Mouse (Mus musculus): ENCODE results near the gene 2410004B18Rik. TPM values are rescaled to one million over a fixed set of nuclear protein-coding genes. Genes with fewer than 3 reads are reported as not detected.
A peak's percentile ranks its signal among the peaks of the same experiment; 100 is the strongest.
"Not testable (repeated sequence)": the region's sequence is repeated elsewhere in the genome, so short reads cannot be mapped to it uniquely, and the experiment has no call there.

2410004B18Rik gene
- polyA plus RNA-seq, 1 experiment from 2014 or later = 55.2 TPM

DNA sequence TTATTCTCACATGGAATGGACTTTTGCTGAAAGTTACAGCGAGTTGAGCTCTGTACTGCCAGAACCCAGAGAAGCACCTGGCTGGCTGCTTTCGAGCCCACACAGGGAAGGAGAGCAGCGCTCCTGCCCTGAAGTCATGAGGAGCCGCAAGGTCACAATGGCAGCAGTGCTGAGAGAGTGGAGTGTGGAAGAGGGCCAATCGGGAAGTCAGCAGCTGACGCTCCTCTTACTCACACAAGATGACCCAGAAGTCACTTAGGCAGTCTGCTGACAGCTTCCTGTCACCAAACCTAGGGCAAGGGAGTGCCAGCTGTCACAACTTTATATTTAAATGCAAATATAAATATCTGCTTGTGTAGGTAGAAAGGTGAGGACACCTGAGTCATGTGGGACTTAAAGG, 24.6 kb upstream of the 2410004B18Rik start:
- Histone ChIP-seq H3K9me3 (peaks cover 6% of the 10 kb centered on the region; the same call in 1 of the 2 replicates), H3K4me3 (replicated peaks) (no peak overlapping the region), H3K36me3 (no peaks in the 10 kb centered on the region), H3K27ac (no peak overlapping the region), H3K27me3 (no peaks in the 10 kb centered on the region), H3K9ac (replicated peaks) (no peak overlapping the region), H3K4me2 (no peak overlapping the region), H3K4me1 (replicated peaks) (0 out of 2 replicates have a peak, but pooled peaks cover 2% of the 10 kb centered on the region)
- WGBS = 82% methylated on average over 6 of the region's 6 CpGs
- no peak for ATAC-seq (ENCODE audit: insufficient number of reproducible peaks, insufficient read depth, low FRiP score, low TSS enrichment, low read depth)

DNA sequence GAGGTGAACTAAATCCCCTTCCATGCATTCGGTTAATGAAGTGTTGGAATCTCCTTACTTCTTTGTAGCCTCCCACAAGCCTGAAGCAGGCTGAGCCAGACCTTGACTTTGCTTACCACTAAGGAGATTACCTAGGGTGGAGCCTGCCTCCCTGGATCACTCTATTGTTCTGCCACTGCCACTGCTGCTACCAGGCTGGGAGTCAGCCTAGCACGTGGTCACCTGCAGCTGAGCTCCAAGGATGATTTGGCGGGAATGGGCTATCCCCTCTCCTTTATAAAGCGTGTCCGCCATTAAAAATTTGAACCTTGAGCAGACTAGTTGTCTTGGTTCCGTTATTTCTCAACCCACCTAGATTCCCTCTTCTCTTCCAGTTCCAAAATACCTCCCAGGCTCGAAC, 23.9 kb upstream of the 2410004B18Rik start:
- H3K27me3 ChIP-seq; H3K36me3 ChIP-seq; H3K4me3 ChIP-seq (replicated peaks); H3K4me1 ChIP-seq (replicated peaks); ATAC-seq (ENCODE audit: insufficient number of reproducible peaks, insufficient read depth, low FRiP score, low TSS enrichment, low read depth); H3K9ac ChIP-seq (replicated peaks); H3K27ac ChIP-seq; H3K4me2 ChIP-seq: not testable (repeated sequence)
- peaks cover 12% of the 10 kb centered on the region; the same call in 1 of the 2 replicates for H3K9me3 ChIP-seq
- WGBS = 78% methylated on average over 7 of the region's 7 CpGs

DNA sequence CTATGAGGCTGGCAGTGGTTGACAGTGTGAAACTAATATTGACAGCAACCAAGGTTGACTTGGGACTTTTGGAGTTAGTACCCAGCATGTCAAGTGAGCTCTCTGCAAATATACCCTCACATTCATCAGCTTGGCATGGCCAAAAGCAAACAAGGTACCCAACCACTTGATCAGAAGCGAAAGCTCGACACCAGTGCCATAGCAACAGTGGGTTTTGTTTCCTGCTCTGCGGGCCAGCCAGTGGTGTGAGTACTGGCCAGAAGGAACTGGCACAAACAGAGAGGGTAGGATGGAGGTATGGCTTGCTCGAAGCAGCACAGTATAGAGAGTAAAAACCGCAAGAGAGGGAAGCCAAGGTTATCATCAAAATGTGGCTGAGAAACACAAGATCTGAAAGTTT, 21.4 kb upstream of the 2410004B18Rik start:
- no peak overlapping the region for H3K27ac ChIP-seq
- whole genome bisulfite sequencing = 92% methylated on average over 5 of the region's 5 CpGs
- no peak overlapping the region for H3K4me2 ChIP-seq
- no peaks in the 10 kb centered on the region for H3K36me3 ChIP-seq
- H3K4me3 ChIP-seq (replicated peaks) = no peak overlapping the region
- no peaks in the 10 kb centered on the region for H3K27me3 ChIP-seq
- no peaks in the 10 kb centered on the region for H3K4me1 ChIP-seq (replicated peaks)
- H3K9ac ChIP-seq (replicated peaks) = no peak overlapping the region
- peaks cover 14% of the 10 kb centered on the region; the same call in 1 of the 2 replicates for H3K9me3 ChIP-seq
- ATAC-seq (ENCODE audit: insufficient number of reproducible peaks, insufficient read depth, low FRiP score, low TSS enrichment, low read depth) = no peak

DNA sequence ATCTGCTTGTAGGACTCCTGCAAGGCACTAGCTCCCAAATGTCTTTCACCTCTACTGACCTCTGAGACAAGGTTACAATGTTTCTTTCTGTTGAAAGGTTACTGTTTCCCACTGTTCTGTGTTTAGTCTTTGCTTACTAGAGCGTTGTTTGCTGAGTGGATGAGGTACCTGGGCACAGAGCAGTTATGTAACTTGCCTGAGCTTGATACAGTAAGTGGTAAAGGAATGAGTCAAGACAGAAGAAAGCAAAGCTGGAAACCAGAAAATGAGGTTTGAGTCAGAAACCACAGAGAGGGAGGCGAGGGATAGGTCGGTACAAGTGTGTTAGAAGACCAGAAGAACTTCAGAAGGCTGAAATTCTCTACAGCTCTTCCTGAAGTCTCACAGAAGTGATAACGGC, 21.0 kb upstream of the 2410004B18Rik start:
- H3K4me2 ChIP-seq = no peak overlapping the region
- H3K27ac ChIP-seq = no peak overlapping the region
- no peak overlapping the region for H3K4me3 ChIP-seq (replicated peaks)
- H3K27me3 ChIP-seq = no peaks in the 10 kb centered on the region
- no peaks in the 10 kb centered on the region for H3K4me1 ChIP-seq (replicated peaks)
- H3K9ac ChIP-seq (replicated peaks) = no peak overlapping the region
- 85% methylated on average over 4 of the region's 4 CpGs for WGBS
- H3K36me3 ChIP-seq = no peaks in the 10 kb centered on the region
- no peak for ATAC-seq (ENCODE audit: insufficient number of reproducible peaks, insufficient read depth, low FRiP score, low TSS enrichment, low read depth)
- peaks cover 14% of the 10 kb centered on the region; the same call in 1 of the 2 replicates for H3K9me3 ChIP-seq

DNA sequence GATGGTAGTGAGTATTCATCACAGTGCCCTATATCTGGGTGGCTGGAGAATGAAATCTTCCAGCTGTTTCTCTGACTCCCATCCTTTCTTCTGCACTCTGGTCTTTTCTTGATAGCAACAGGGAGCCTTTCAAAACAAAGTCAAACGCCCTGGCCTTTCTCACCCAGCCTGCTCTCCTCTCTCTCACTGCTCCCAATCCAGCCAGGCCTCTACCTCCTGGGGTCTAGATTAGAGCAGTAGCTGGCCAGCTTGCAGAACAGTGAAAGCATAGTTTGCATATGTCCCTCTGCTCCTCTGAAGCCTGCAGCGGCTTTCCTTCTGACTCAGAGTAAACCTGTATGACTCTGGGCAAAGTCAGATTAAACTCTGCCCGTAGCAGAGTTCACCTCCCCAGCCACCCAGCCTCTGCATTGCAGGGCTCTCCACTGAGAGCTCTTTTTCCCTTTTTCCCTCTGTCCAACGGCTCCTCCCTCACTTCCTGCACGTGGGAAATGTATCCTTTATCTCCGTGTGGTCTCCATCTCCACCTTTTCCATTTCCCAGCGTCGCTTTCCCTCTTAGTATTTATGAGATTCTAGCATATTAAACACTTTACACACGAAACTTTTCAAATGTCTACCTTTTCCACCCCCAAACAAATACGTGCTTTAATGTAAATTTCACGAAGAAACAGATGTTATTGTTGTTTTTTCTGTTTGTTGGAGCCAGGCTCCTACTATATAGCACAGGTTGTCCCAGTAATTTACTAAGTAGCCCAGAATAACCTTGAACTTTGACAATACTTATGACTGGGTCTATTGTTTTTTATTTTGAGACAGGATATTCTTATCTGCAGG, 15.6 kb upstream of the 2410004B18Rik start, which contains the start of gene Bcl10:
Gene Bcl10 (plus strand): TSS at position 786 of the 836 bp plus-strand sequence.
- Histone ChIP-seq H3K4me1 (replicated peaks) (peaks cover 11% of the 10 kb centered on the region), H3K9me3 (peaks cover 14% of the 10 kb centered on the region; the same call in 1 of the 2 replicates), H3K27me3 (no peaks in the 10 kb centered on the region), H3K4me2 (peak within 1 kb of the TSS; percentile 53), H3K9ac (replicated peaks) (no peak within 1 kb of the TSS), H3K4me3 (replicated peaks) (peak within 1 kb of the TSS; percentile 90), H3K36me3 (peaks cover under 1% of the 10 kb centered on the region; the same call in 1 of the 2 replicates), H3K27ac (peak within 1 kb of the TSS; percentile 91)
- no peak for ATAC-seq (ENCODE audit: insufficient number of reproducible peaks, insufficient read depth, low FRiP score, low TSS enrichment, low read depth)
- WGBS = 34% methylated on average over 11 of the region's 11 CpGs

DNA sequence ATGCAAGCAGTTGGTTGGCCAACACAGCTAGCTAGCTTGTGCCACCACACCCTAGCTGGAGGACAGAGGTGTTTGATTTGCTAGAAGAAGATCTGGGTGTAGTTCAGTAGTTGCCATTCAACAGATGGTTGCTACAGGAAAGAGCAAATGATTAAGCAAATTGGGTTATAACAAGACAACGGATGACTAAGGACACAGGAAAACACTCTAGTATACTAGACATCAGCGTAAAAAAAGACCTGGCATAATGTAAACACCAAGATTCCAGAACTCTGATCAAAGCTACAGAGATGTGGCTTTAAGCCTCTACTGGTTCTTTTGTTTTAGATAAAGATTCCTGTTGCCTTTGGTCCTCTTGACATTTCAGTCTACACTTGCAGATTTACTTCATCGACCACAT, 14.8 kb upstream of the 2410004B18Rik start:
- Histone ChIP-seq H3K4me2 (peak overlapping the region; percentile 53; the same call in 1 of the 2 replicates), H3K4me3 (replicated peaks) (no peak overlapping the region), H3K27ac (peak overlapping the region; percentile 91), H3K9ac (replicated peaks) (no peak overlapping the region), H3K27me3 (no peaks in the 10 kb centered on the region), H3K36me3 (peaks cover 8% of the 10 kb centered on the region; the same call in 1 of the 2 replicates), H3K4me1 (replicated peaks) (peaks cover 11% of the 10 kb centered on the region), H3K9me3 (peaks cover 11% of the 10 kb centered on the region; the same call in 1 of the 2 replicates)
- 67% methylated on average over 3 of the region's 3 CpGs for WGBS
- no peak for ATAC-seq (ENCODE audit: insufficient number of reproducible peaks, insufficient read depth, low FRiP score, low TSS enrichment, low read depth)

DNA sequence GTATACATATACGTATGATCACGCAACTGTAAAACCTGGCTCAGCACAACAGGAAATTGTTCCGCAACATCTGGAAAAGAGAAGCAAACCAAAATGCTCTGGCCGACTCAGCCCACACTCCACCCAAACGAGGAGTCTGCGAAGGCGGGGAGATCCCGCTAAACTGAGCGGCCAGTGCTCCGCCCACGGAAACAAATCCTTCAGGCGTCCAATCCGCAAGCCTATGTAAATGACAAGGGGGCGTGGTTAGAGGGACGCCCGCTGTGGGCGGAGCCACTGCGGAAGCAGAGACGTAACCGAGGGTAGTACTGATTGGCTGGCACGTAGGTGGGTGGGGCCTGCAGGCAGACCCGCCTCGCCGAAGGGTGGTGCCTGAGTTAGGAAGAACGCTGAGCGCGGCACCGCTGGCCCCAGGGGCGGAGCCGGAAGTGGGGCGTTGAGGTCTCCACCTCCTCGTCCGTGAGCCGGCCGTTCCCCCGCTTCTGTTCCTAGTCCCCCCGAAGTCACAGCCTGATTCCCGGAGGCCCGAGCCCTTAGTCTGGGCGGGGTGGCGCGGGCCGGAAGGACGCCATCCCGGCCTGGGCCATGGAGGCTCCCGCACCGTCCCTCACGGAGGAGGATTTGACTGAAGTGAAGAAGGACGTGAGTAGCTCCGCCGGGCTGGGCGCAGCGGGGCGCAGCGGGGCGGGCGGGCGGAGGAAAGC, 13.8 kb upstream of the 2410004B18Rik start:
- peak overlapping the region; percentile 90 for H3K4me3 ChIP-seq (replicated peaks)
- peak overlapping the region; percentile 96 for H3K27ac ChIP-seq
- H3K27me3 ChIP-seq = no peaks in the 10 kb centered on the region
- H3K36me3 ChIP-seq = peaks cover 10% of the 10 kb centered on the region; the same call in 1 of the 2 replicates
- H3K9ac ChIP-seq (replicated peaks) = peak overlapping the region; percentile 84
- ATAC-seq (ENCODE audit: insufficient number of reproducible peaks, insufficient read depth, low FRiP score, low TSS enrichment, low read depth) = peak; percentile 99
- peaks cover under 1% of the 10 kb centered on the region; the same call in 1 of the 2 replicates for H3K9me3 ChIP-seq
- peaks cover 11% of the 10 kb centered on the region for H3K4me1 ChIP-seq (replicated peaks)
- WGBS = under 1% methylated on average over 58 of the region's 58 CpGs
- peak overlapping the region; percentile 60 for H3K4me2 ChIP-seq

DNA sequence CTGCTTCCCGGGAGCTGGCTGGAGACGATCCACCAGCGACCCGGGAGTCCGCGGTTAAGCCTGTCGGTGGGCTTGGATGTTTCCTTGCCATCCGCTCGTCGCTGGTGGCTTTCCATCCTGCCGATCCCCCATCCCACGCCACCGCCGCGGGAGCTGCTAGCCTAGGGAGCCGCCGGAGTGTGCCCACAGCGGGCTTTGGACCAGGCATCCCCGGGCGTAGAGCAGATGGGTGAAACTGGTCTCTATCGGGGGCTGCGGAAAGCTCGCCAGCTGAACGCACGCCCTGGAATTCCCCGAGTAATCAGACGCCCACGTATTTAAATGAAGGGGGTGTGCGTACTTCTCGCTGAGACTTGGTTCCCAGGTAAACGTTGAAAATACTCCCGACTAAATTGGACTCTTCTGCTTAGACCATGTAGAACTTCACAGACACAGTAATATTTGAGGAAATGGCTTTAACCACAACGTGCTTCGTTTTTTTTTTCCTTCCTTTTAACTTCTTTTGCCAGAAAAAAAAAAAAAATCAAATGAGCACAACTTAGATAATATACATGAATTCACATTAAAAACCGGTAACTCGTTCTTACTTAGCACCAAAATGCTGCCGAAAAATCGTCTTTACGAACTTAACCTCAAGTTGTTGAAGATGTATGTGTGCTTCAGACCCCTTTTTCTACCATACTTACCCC, 13.0 kb upstream of the 2410004B18Rik start:
- H3K4me1 ChIP-seq (replicated peaks) = peaks cover 18% of the 10 kb centered on the region
- peak; percentile 4; the same call in 1 of the 2 replicates for ATAC-seq (ENCODE audit: insufficient number of reproducible peaks, insufficient read depth, low FRiP score, low TSS enrichment, low read depth)
- 4% methylated on average over 39 of the region's 39 CpGs for WGBS
- H3K4me2 ChIP-seq = peak overlapping the region; percentile 60
- H3K27me3 ChIP-seq = no peaks in the 10 kb centered on the region
- peak overlapping the region; percentile 90 for H3K4me3 ChIP-seq (replicated peaks)
- peak overlapping the region; percentile 84 for H3K9ac ChIP-seq (replicated peaks)
- H3K9me3 ChIP-seq = no peaks in the 10 kb centered on the region
- H3K36me3 ChIP-seq = peaks cover 10% of the 10 kb centered on the region; the same call in 1 of the 2 replicates
- peak overlapping the region; percentile 96 for H3K27ac ChIP-seq

DNA sequence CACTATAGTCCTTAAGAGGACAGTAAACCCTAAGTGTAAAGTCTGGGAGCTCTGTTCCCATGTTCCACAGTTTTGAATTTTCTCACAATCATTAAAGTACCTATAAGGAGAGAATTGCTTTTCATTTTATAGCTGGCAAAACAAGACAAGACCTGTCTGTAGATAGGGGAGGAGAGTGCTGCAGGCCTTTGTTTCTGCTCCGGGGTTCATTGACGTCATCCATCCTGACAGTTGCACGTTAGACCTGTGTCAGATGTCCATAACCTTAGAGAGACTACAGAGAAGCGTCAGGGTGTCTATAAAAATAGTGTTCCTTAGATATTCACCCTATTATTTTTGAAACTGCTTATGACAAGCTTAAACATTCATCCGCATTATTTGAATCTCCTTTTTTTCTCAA, 12.3 kb upstream of the 2410004B18Rik start:
- Histone ChIP-seq H3K4me3 (replicated peaks) (peak overlapping the region; percentile 90), H3K4me1 (replicated peaks) (peaks cover 22% of the 10 kb centered on the region), H3K9me3 (no peaks in the 10 kb centered on the region), H3K36me3 (peaks cover 12% of the 10 kb centered on the region; the same call in 1 of the 2 replicates), H3K27me3 (no peaks in the 10 kb centered on the region), H3K27ac (no peak overlapping the region), H3K9ac (replicated peaks) (no peak overlapping the region), H3K4me2 (peak overlapping the region; percentile 60)
- ATAC-seq (ENCODE audit: insufficient number of reproducible peaks, insufficient read depth, low FRiP score, low TSS enrichment, low read depth) = no peak
- 72% methylated on average over 5 of the region's 5 CpGs for WGBS

DNA sequence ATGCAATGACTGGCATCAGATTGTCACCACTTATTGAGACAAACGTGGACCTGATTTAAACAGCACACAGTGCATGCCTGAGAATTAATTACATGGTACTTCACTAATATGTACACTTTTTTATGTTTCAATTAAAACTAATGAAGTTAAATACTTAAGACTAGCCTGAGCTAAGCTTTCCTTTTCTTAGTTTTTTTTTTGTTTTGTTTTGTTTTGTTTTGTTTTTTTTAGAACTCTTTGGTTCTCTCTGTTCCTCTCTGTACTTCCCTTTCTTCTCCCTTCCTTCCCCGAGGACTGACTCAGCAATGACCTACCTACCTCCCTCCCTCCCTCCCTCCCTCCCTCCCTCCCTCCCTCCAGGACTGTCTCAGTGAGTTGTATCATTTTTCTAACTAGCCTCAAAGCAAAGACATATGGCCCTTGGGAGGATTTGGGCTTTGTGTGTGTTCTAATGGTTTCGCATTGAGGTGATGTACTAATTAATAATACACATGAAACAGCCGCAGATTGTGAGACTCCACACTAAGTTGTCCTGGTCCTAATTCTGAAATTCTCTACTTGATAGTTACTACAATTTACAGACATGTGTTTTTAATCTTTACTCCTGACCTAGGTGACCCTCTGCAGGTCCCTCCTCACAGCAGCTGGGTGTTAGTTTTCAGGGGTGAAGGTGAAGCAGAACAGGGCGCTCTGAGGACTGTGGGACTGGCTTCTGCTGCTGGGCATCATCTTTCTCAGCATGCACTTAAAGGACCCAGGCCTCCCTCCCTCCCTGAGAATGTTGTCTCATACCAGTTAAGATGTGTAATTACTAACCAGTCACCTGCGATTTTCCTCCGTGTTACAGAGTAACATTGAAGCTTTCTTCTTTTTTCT, 8.1 kb upstream of the 2410004B18Rik start:
- Histone ChIP-seq H3K27ac (no peak overlapping the region), H3K4me1 (replicated peaks) (peaks cover 22% of the 10 kb centered on the region), H3K36me3 (peaks cover 50% of the 10 kb centered on the region), H3K9ac (replicated peaks) (no peak overlapping the region), H3K4me3 (replicated peaks) (no peak overlapping the region), H3K27me3 (no peaks in the 10 kb centered on the region), H3K9me3 (no peaks in the 10 kb centered on the region), H3K4me2 (no peak overlapping the region)
- peak; percentile 52; the same call in 1 of the 2 replicates for ATAC-seq (ENCODE audit: insufficient number of reproducible peaks, insufficient read depth, low FRiP score, low TSS enrichment, low read depth)
- 24% methylated on average over 7 of the region's 7 CpGs for WGBS
